9 mouse cellular contexts compared by ENCODE assay signal in genomic region chr1:155040086-155040726, GRCm38 (mm10). TPM values are rescaled to one million over a fixed set of nuclear protein-coding genes. Genes with fewer than 3 reads are reported as not detected.
DNase-seq lines count a peak whose midpoint lies in the region; ATAC-seq lines count a peak whose summit lies in the region.
"Had no signal": no experiment of that assay in that cellular context is flagged by ENCODE, and none has a peak within 500 bp of the region (broad histone marks: within the 10 kb centered on the region; RNA-seq: fewer than 3 reads in every experiment).

No protein-coding gene starts in this region.

- H3K4me1 ChIP-seq in kidney, embryonic 15.5 days, result peaks cover 37% of the 10 kb centered on the region
- peaks cover 5% of the 10 kb centered on the region; the same call in 1 of the 2 replicates for H3K4me1 ChIP-seq in forebrain, embryonic 12.5 days
- H3K4me1 ChIP-seq in forebrain, embryonic 13.5 days, result 0 out of 2 replicates have a peak, but pooled peaks cover 4% of the 10 kb centered on the region
- H3K4me1 ChIP-seq: hindbrain, embryonic 15.5 days had no signal

- H3K27ac ChIP-seq in kidney, embryonic 15.5 days, result peak overlapping the region; percentile 91
- H3K27ac ChIP-seq in forebrain, embryonic 12.5 days, result no peak overlapping the region
- H3K27ac ChIP-seq in forebrain, embryonic 13.5 days, result no peak overlapping the region
- H3K27ac ChIP-seq: hindbrain, embryonic 15.5 days had no signal

- ATAC-seq in kidney, embryonic 15.5 days (replicated peaks; ENCODE audit: low FRiP score), result 0 out of 2 replicates have a peak, but pooled peaks have one; percentile 31
- 0 out of 2 replicates have a peak, but pooled peaks have one; percentile 18 for ATAC-seq in megakaryocyte-erythroid progenitor cell, adult 5-6 weeks (replicated peaks; ENCODE audit: low FRiP score, low TSS enrichment, poor library complexity, severe bottlenecking)
- ATAC-seq in forebrain, embryonic 12.5 days (ENCODE audit: low FRiP score), result no peak
- ATAC-seq in forebrain, embryonic 13.5 days, result no peak

- DNase-seq in kidney, adult 8-10 months, result no peak
- DNase-seq in T-cell, adult 2 months (ENCODE audit: low spot score), result peak; percentile 81
- peak; percentile 44 for DNase-seq in heart, postnatal 4 days
- DNase-seq in layer of hippocampus, postnatal 10 days (ENCODE audit: low spot score in 2 of 2), result no peak

- no peaks in the 10 kb centered on the region for H3K9me3 ChIP-seq in kidney, embryonic 15.5 days (replicated peaks)
- H3K9me3 ChIP-seq in forebrain, embryonic 12.5 days, result no peaks in the 10 kb centered on the region
- H3K9me3 ChIP-seq in forebrain, embryonic 13.5 days (replicated peaks), result no peaks in the 10 kb centered on the region
- H3K9me3 ChIP-seq: hindbrain, embryonic 15.5 days had no signal

- no peaks in the 10 kb centered on the region for H3K36me3 ChIP-seq in kidney, embryonic 15.5 days
- no peaks in the 10 kb centered on the region for H3K36me3 ChIP-seq in forebrain, embryonic 12.5 days (replicated peaks)
- H3K36me3 ChIP-seq in forebrain, embryonic 13.5 days (ENCODE audit: poor library complexity, severe bottlenecking), result no peaks in the 10 kb centered on the region
- H3K36me3 ChIP-seq: hindbrain, embryonic 15.5 days had no signal

- H3K9ac ChIP-seq in kidney, embryonic 15.5 days, result no peak overlapping the region
- H3K9ac ChIP-seq in forebrain, embryonic 12.5 days, result no peak overlapping the region
- no peak overlapping the region for H3K9ac ChIP-seq in forebrain, embryonic 13.5 days
- H3K9ac ChIP-seq: hindbrain, embryonic 15.5 days had no signal

- H3K27me3 ChIP-seq in kidney, embryonic 15.5 days, result no peaks in the 10 kb centered on the region
- H3K27me3 ChIP-seq in forebrain, embryonic 12.5 days, result no peaks in the 10 kb centered on the region
- no peaks in the 10 kb centered on the region for H3K27me3 ChIP-seq in forebrain, embryonic 13.5 days
- H3K27me3 ChIP-seq: hindbrain, embryonic 15.5 days had no signal

- WGBS in kidney, embryonic 15.5 days, result 23% methylated on average over 8 of the region's 9 CpGs
- 61% methylated on average over 9 of the region's 9 CpGs for WGBS in forebrain, embryonic 12.5 days
- 64% methylated on average over 9 of the region's 9 CpGs for WGBS in forebrain, embryonic 13.5 days

- H3K4me3 ChIP-seq in kidney, embryonic 15.5 days (replicated peaks), result no peak overlapping the region
- no peak overlapping the region for H3K4me3 ChIP-seq in forebrain, embryonic 12.5 days (replicated peaks)
- no peak overlapping the region for H3K4me3 ChIP-seq in forebrain, embryonic 13.5 days
- H3K4me3 ChIP-seq: hindbrain, embryonic 15.5 days had no signal

- H3K4me2 ChIP-seq in kidney, embryonic 15.5 days, result peak overlapping the region; percentile 21
- H3K4me2 ChIP-seq in forebrain, embryonic 12.5 days, result no peak overlapping the region
- no peak overlapping the region for H3K4me2 ChIP-seq in forebrain, embryonic 13.5 days
- H3K4me2 ChIP-seq: hindbrain, embryonic 15.5 days had no signal

RNA-seq across cellular contexts. Expression of gene Ier5, which starts 59.2 kb away (rescaled TPM):
- polyA plus RNA-seq in kidney, embryonic 15.5 days (2015; fragmentation: Nextera tagmentation; extraction: Ambion mirVana), result 7.5 and 7.6 TPM in 2 replicates
- total RNA-seq in heart, postnatal 4 days (2021), result 10 to 100 TPM; 26.1 to 26.6 TPM
- total RNA-seq in megakaryocyte-erythroid progenitor cell, adult 5-6 weeks (2014; fragmentation: Nextera tagmentation), result 5.7 and 7.1 TPM in 2 replicates
- 7.5 and 12.7 TPM in 2 replicates for total RNA-seq in megakaryocyte-erythroid progenitor cell, adult 5-6 weeks (2017)
- polyA plus RNA-seq in forebrain, embryonic 12.5 days (2016; fragmentation: Nextera tagmentation; extraction: Ambion mirVana), result 15.2 and 19.2 TPM in 2 replicates
- polyA plus RNA-seq in forebrain, embryonic 13.5 days (2015; fragmentation: Nextera tagmentation; extraction: Ambion mirVana), result 8.6 and 12.2 TPM in 2 replicates
- 10 to 100 TPM; 16.5 to 21.5 TPM for total RNA-seq in layer of hippocampus, postnatal 10 days (2021)

Comparison
In these comparisons a context has a peak if more than half of its experiments do, and no peak if none do; other contexts are left out.
1. ATAC-seq: peak in kidney, embryonic 15.5 days (single experiment) and megakaryocyte-erythroid progenitor cell, adult 5-6 weeks (single experiment); none in forebrain, embryonic 12.5 days (single experiment) and forebrain, embryonic 13.5 days (single experiment).
2. DNase-seq: peak in T-cell, adult 2 months (single experiment) and heart, postnatal 4 days (single experiment); none in kidney, adult 8-10 months (0 of 2) and layer of hippocampus, postnatal 10 days (0 of 2).